Mouse (Mus musculus) small intestine, adult 2 months (tissue): Measurements from ENCODE around the gene Cacnb3. TPM values are rescaled to one million over a fixed set of nuclear protein-coding genes. Genes with fewer than 3 reads are reported as not detected.

Experiments
- H3K27ac ChIP-seq: fragments of 200-500 bp; 2 replicates; pipeline ENCODE4 v1.5.1; 2012; ENCODE audit warnings: low read depth, low read length, control low read depth, inconsistent platforms; ENCODE audit not compliant: insufficient read depth
- H3K27me3 ChIP-seq: fragments of 200-500 bp; 2 replicates; pipeline ENCODE4 v1.6.1; 2012; ENCODE audit warnings: mild to moderate bottlenecking, moderate library complexity, low read length, inconsistent platforms; ENCODE audit not compliant: control insufficient read depth, insufficient read depth
- H3K36me3 ChIP-seq: fragments of 200-500 bp; 2 replicates; pipeline ENCODE4 v1.6.1; 2012; ENCODE audit warnings: mild to moderate bottlenecking, low read length, control low read depth, inconsistent platforms; ENCODE audit not compliant: control insufficient read depth, insufficient read depth
- H3K4me1 ChIP-seq: fragments of 200-500 bp; 2 replicates; pipeline ENCODE4 v1.6.1; 2012; ENCODE audit warnings: low read length, inconsistent platforms, mixed read lengths; ENCODE audit not compliant: control insufficient read depth, insufficient read depth, insufficient read length
- H3K4me3 ChIP-seq: fragments of 200-500 bp; 2 replicates; pipeline ENCODE4 v1.5.1; 2012; ENCODE audit warnings: low read depth, mild to moderate bottlenecking, control low read depth, inconsistent platforms, low read length, moderate library complexity
- CTCF ChIP-seq: fragments of 200-500 bp; IDR thresholded peaks from 2 replicates; pipeline ENCODE4 v1.5.1; 2012; ENCODE audit warnings: low read depth, mild to moderate bottlenecking, control low read depth, inconsistent platforms, low read length, moderate library complexity, mixed read lengths; ENCODE audit not compliant: insufficient replicate concordance, insufficient read length; ENCODE audit errors: extremely low read depth
- POLR2A ChIP-seq: fragments of 200-500 bp; IDR thresholded peaks from 2 replicates; pipeline ENCODE4 v1.6.1; 2012; ENCODE audit warnings: low read depth, mild to moderate bottlenecking, control low read depth, inconsistent platforms, low read length, moderate library complexity
- WGBS: fragments of 180-500 bp; shearing (Covaris S2); methylation state at CpG from one replicate; pipeline ENCODE4 v1.1.7; 2018; 5-methylcytosine and 5-hydroxymethylcytosine counted together
- polyA plus RNA-seq: library from polyadenylated mRNA; depleted of rRNA; stranded (reverse); fragments of >200 nt; gene quantifications from 2 replicates; pipeline ENCODE4 v1.2.3, GENCODE M21; 2012; rRNA removed

Cacnb3 gene
- polyA plus RNA-seq, 1 experiment, result 40.2 TPM

DNA sequence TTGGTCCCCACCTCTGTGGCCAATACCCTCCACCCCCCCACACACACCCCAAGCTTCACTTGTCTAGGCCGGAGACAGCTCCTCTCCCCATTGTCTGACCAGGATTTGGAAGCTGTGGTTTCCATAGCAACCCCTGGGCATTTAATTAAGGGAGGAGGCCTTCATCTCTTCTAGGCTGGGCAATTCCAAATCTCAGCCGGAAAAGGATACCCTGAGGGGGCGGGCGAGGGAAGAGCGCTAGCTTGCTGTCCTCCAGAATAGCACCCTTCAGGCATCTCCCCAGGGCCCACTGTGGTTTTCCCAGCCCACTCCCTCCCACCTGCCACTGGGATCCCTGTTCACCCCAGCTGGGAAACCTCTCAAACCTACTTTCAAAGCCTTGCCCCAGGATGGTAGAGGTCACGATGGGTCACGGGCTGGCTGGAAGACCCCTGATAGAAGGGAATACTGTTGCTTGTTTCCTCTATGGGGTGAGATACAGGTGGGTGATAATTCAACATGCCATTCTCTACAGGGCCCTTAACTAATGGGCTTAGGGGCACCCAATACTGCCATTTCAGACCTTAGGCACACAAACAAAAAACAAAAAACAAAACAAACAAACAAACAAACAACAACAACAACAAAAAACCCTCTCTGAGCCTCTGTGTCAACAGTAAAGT, 61.0 kb downstream of the Cacnb3 start:
- no peak overlapping the region for H3K27ac ChIP-seq
- H3K36me3 ChIP-seq, result no peaks in the 10 kb centered on the region
- TF ChIP-seq POLR2A (no peak), CTCF (no peak)
- 84% methylated on average over 7 of the region's 7 CpGs for WGBS
- H3K4me1 ChIP-seq, result no peaks in the 10 kb centered on the region
- H3K4me3 ChIP-seq, result no peak overlapping the region
- no peaks in the 10 kb centered on the region for H3K27me3 ChIP-seq

DNA sequence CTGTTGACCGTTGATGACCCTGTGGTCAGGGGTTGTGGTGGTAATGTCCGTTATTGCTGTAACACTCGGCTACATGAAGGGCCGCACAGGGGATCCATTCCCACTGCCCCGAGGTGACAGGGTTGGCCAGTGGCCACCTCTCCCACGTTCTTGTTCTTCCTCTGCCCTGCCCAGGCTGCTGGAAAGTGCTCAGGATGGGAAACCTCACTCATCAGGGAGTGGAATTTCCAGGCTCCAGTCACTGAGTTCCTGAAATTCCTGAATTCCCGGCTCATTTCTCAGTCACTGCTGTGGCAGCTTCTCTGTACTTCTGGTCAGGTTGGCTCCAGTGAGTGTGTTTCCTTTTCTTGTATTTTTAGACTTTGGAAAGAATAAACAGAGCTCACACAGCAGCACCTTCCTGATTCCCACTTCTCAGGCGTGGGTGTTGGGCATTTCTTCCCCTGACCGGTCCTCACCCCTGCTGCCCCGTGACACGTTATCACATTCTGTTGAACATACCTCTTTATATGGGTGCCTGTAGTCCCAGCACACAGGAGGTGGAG, 61.6 kb downstream of the Cacnb3 start:
- 38% methylated on average over 11 of the region's 11 CpGs for WGBS
- no peak overlapping the region for H3K27ac ChIP-seq
- no peaks in the 10 kb centered on the region for H3K4me1 ChIP-seq
- no peak overlapping the region for H3K4me3 ChIP-seq
- H3K36me3 ChIP-seq, result no peaks in the 10 kb centered on the region
- TF ChIP-seq CTCF (no peak), POLR2A (no peak)
- H3K27me3 ChIP-seq, result no peaks in the 10 kb centered on the region

Other genes starting within 250 kb of the Cacnb3 start
- gene Olfr283, start 249.9 kb upstream of the Cacnb3 start, polyA plus RNA-seq, result not detected in 2 replicates
- not detected in 2 replicates for gene Olfr282, start 199.6 kb upstream of the Cacnb3 start, polyA plus RNA-seq
- not detected in 2 replicates for gene Olfr281, start 178.3 kb upstream of the Cacnb3 start, polyA plus RNA-seq
- not detected in 2 replicates for gene OR5BS1P, start 160.9 kb upstream of the Cacnb3 start, polyA plus RNA-seq
- not detected in 2 replicates for gene Lalba, start 148.1 kb upstream of the Cacnb3 start, polyA plus RNA-seq
- not detected in 2 replicates for gene Olfr279, start 138.4 kb upstream of the Cacnb3 start, polyA plus RNA-seq
- 8.4 and 15.0 TPM in 2 replicates for gene Kansl2, start 96.6 kb upstream of the Cacnb3 start, polyA plus RNA-seq
- 3.6 and 5.2 TPM in 2 replicates for gene Ccnt1, start 59.9 kb upstream of the Cacnb3 start, polyA plus RNA-seq
- 0.46 and 2.7 TPM in 2 replicates for gene 4930415O20Rik, start 59.8 kb upstream of the Cacnb3 start, polyA plus RNA-seq
- 55.9 and 89.2 TPM in 2 replicates for gene Adcy6, start 20.8 kb upstream of the Cacnb3 start, polyA plus RNA-seq
- 13.6 and 24.3 TPM in 2 replicates for gene Ddx23, start 32.1 kb downstream of the Cacnb3 start, polyA plus RNA-seq
- gene Rnd1, start 46.6 kb downstream of the Cacnb3 start, polyA plus RNA-seq, result 1.6 and 2.2 TPM in 2 replicates
- 0.09 TPM in 1 of 2 replicates, not detected in the other for gene Ccdc65, start 77.4 kb downstream of the Cacnb3 start, polyA plus RNA-seq
- gene Fkbp11, start 97.4 kb downstream of the Cacnb3 start, polyA plus RNA-seq, result 14.7 and 70.5 TPM in 2 replicates
- gene Arf3, start 132.4 kb downstream of the Cacnb3 start, polyA plus RNA-seq, result 43.3 and 104 TPM in 2 replicates
- gene Wnt10b, start 147.3 kb downstream of the Cacnb3 start, polyA plus RNA-seq, result 0.17 and 0.18 TPM in 2 replicates
- 0.06 TPM in 1 of 2 replicates, not detected in the other for gene Wnt1, start 159.0 kb downstream of the Cacnb3 start, polyA plus RNA-seq
- gene Ddn, start 178.7 kb downstream of the Cacnb3 start, polyA plus RNA-seq, result not detected in 2 replicates
- 34.0 and 65.7 TPM in 2 replicates for gene Prkag1, start 200.7 kb downstream of the Cacnb3 start, polyA plus RNA-seq
- 19.4 and 36.2 TPM in 2 replicates for gene Kmt2d, start 240.4 kb downstream of the Cacnb3 start, polyA plus RNA-seq